Mouse (Mus musculus) CD8-positive naive resting alpha-beta T cell, adult 2 months (primary cell): ENCODE measurements at regions not wholly inside any gene's neighbourhood (a gene's known extent, or its start where the extent isn't known, plus 50 kb on each side); places are given as distances from the start of the nearest gene placed in this dataset.
"Not testable (repeated sequence)": the region's sequence is repeated elsewhere in the genome, so short reads cannot be mapped to it uniquely, and the experiment has no call there.

Experiments
- DNase-seq, 2 experiments: peaks; one replicate each; pipeline ENCODE4 v3.0.0; 2022; ENCODE audit warnings: low read depth in 2 of 2, low spot score in 2 of 2

GRCm38 (mm10) chrX:103250961-103251360 lies 64.5 kb upstream of the Nap1l2 start:
- DNase-seq, result no peak

- DNase-seq, result not testable (repeated sequence)
Measured at GRCm38 (mm10) chrX:103251478-103251877, 65.0 kb upstream of the Nap1l2 start.

- not testable (repeated sequence) for DNase-seq
Measured at GRCm38 (mm10) chrX:103252056-103252850, 65.8 kb upstream of the Nap1l2 start.

- no peak for DNase-seq
Measured at GRCm38 (mm10) chrX:103252881-103253280, 66.4 kb upstream of the Nap1l2 start.

GRCm38 (mm10) chrX:103254867-103255266 lies 66.3 kb upstream of the Cdx4 start:
- DNase-seq, result no peak

- peak in 1 of 2 experiments; percentile 43 for DNase-seq
Measured at GRCm38 (mm10) chrX:103259882-103260281, 61.3 kb upstream of the Cdx4 start.
